Mouse (Mus musculus) stomach, embryonic 14.5 days (tissue): ENCODE data around the gene Sspo. TPM values are rescaled to one million over a fixed set of nuclear protein-coding genes. Genes with fewer than 3 reads are reported as not detected.

ENCODE experiments used
- ATAC-seq: fragments of 200-750 bp; cut with Nextera tagmentation; 2 replicates; pipeline ENCODE4 v1.8.0; 2017; ENCODE audit warnings: low read depth, moderate TSS enrichment; ENCODE audit not compliant: insufficient number of reproducible peaks, insufficient read depth, low FRiP score
- H3K27ac ChIP-seq: fragments of 300-500 bp; sonication (generic); 2 replicates; pipeline ENCODE4 v1.5.1; 2014; ENCODE audit warnings: mild to moderate bottlenecking, low read length, moderate library complexity, mixed read lengths
- H3K27me3 ChIP-seq: fragments of 300-500 bp; sonication (generic); 2 replicates; pipeline ENCODE4 v1.6.1; 2014; ENCODE audit warnings: low read length, control low read depth, mixed read lengths; ENCODE audit not compliant: control insufficient read depth, insufficient read depth
- H3K36me3 ChIP-seq: fragments of 300-500 bp; sonication (generic); 2 replicates; pipeline ENCODE4 v1.6.1; 2014; ENCODE audit warnings: mild to moderate bottlenecking, control low read depth, low read length, moderate library complexity, mixed read lengths; ENCODE audit not compliant: control insufficient read depth, insufficient read depth
- H3K4me1 ChIP-seq: fragments of 300-500 bp; sonication (generic); 2 replicates; pipeline ENCODE4 v1.6.1; 2014; ENCODE audit warnings: low read length, control low read depth, mixed read lengths; ENCODE audit not compliant: control insufficient read depth, insufficient read depth
- H3K4me2 ChIP-seq: fragments of 300-500 bp; sonication (generic); replicated peaks from 2 replicates; pipeline ENCODE4 v1.6.1; 2014; ENCODE audit warnings: low read depth, low read length, control low read depth
- H3K4me3 ChIP-seq: fragments of 300-500 bp; sonication (generic); 2 replicates; pipeline ENCODE4 v1.5.1; 2014; ENCODE audit warnings: low read depth, low read length, control low read depth
- H3K9ac ChIP-seq: fragments of 300-500 bp; sonication (generic); replicated peaks from 2 replicates; pipeline ENCODE4 v1.6.1; 2014; ENCODE audit warnings: low read depth, mild to moderate bottlenecking, control low read depth, low read length, moderate library complexity, mixed read lengths
- H3K9me3 ChIP-seq: fragments of 300-500 bp; sonication (generic); 2 replicates; pipeline ENCODE4 v1.6.1; 2016; ENCODE audit warnings: low read depth, low read length, control low read depth; ENCODE audit not compliant: control insufficient read depth
- WGBS: fragments of 180-500 bp; shearing (Covaris S2); extraction: QIAGEN DNeasy Blood & Tissue Kit; methylation state at CpG from one replicate; pipeline ENCODE4 v1.1.7; 2014; 5-methylcytosine and 5-hydroxymethylcytosine counted together
- polyA plus RNA-seq: library from polyadenylated mRNA; unstranded; fragments of >200 nt; fragmentation: Nextera tagmentation; extraction: Ambion mirVana; gene quantifications from 2 replicates; pipeline ENCODE4 v1.2.1, GENCODE M21; 2014

Gene Sspo
- polyA plus RNA-seq, 1 experiment from 2014 or later, result 0.41 TPM

DNA sequence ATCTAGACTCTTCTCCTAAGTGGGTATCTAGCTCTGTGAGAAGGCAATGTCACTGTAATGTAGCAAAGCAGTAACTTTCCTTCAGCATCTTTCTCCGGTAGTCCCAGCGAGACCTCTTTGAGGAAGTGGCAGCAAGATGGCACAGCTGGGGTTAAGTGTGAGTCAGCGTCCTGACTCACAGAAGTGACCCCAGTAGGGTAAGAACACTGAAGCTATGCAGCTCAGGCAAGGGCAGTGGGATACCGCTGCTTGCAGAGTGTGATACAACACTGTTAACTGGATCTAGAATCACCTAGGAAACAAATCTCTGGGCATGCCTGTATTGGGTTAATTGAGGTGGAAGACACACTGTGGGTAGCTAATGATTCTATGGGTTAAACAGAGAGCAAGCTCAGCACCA lies 88.1 kb downstream of the Sspo start:
- H3K4me2 ChIP-seq, result no peak overlapping the region
- WGBS, result 65% methylated on average over 4 of the region's 4 CpGs
- ATAC-seq, result no peak
- no peak overlapping the region for H3K4me3 ChIP-seq
- H3K27ac ChIP-seq, result no peak overlapping the region
- no peak overlapping the region for H3K9ac ChIP-seq
- no peaks in the 10 kb centered on the region for H3K27me3 ChIP-seq
- peaks cover 3% of the 10 kb centered on the region; the same call in 1 of the 2 replicates for H3K4me1 ChIP-seq
- H3K9me3 ChIP-seq, result no peaks in the 10 kb centered on the region
- no peaks in the 10 kb centered on the region; the same call in 1 of the 2 replicates for H3K36me3 ChIP-seq

- WGBS, result 5% methylated on average over 38 of the region's 38 CpGs
- peak within 1 kb of the TSS; percentile 32 for H3K4me3 ChIP-seq
- peak within 1 kb of the TSS; percentile 57 for H3K4me2 ChIP-seq
- no peaks in the 10 kb centered on the region for H3K9me3 ChIP-seq
- peak; percentile 79; the same call in 1 of the 2 replicates for ATAC-seq
- H3K9ac ChIP-seq, result peak within 1 kb of the TSS; percentile 21; the same call in 1 of the 2 replicates
- H3K36me3 ChIP-seq, result no peaks in the 10 kb centered on the region; the same call in 1 of the 2 replicates
- H3K4me1 ChIP-seq, result peaks cover 10% of the 10 kb centered on the region; the same call in 1 of the 2 replicates
- H3K27me3 ChIP-seq, result no peaks in the 10 kb centered on the region
- no peak within 1 kb of the TSS for H3K27ac ChIP-seq
These were observed 89.3 kb downstream of the Sspo start, which contains the start of gene Atp6v0e2 for GRCm38 (mm10) chr6:48537105-48537954. Gene Atp6v0e2 (plus strand): TSS chr6:48537615.

- no peaks in the 10 kb centered on the region for H3K36me3 ChIP-seq
- no peak overlapping the region for H3K4me2 ChIP-seq
- H3K27ac ChIP-seq, result no peak overlapping the region
- H3K9me3 ChIP-seq, result no peaks in the 10 kb centered on the region
- H3K9ac ChIP-seq, result no peak overlapping the region
- H3K4me3 ChIP-seq, result no peak overlapping the region
- WGBS, result 73% methylated on average over 5 of the region's 5 CpGs
- no peak for ATAC-seq
- peaks cover 10% of the 10 kb centered on the region; the same call in 1 of the 2 replicates for H3K4me1 ChIP-seq
- no peaks in the 10 kb centered on the region for H3K27me3 ChIP-seq
These were observed 91.1 kb downstream of the Sspo start for GRCm38 (mm10) chr6:48538841-48539737.

GRCm38 (mm10) chr6:48539860-48540259 lies 91.8 kb downstream of the Sspo start:
- Histone ChIP-seq H3K27ac (no peak overlapping the region), H3K9ac (no peak overlapping the region), H3K4me2 (no peak overlapping the region), H3K9me3 (no peaks in the 10 kb centered on the region), H3K36me3 (no peaks in the 10 kb centered on the region), H3K4me3 (no peak overlapping the region), H3K27me3 (no peaks in the 10 kb centered on the region), H3K4me1 (peaks cover 10% of the 10 kb centered on the region; the same call in 1 of the 2 replicates)
- ATAC-seq, result no peak
- 68% methylated on average over 5 of the region's 5 CpGs for WGBS

- peaks cover 10% of the 10 kb centered on the region; the same call in 1 of the 2 replicates for H3K4me1 ChIP-seq
- H3K27ac ChIP-seq, result no peak overlapping the region
- H3K9me3 ChIP-seq, result no peaks in the 10 kb centered on the region
- no peak overlapping the region for H3K4me3 ChIP-seq
- ATAC-seq, result no peak
- no peak overlapping the region for H3K4me2 ChIP-seq
- 34% methylated on average over 3 of the region's 3 CpGs for WGBS
- H3K27me3 ChIP-seq, result no peaks in the 10 kb centered on the region
- no peaks in the 10 kb centered on the region for H3K36me3 ChIP-seq
- no peak overlapping the region for H3K9ac ChIP-seq
These were observed 92.7 kb downstream of the Sspo start for GRCm38 (mm10) chr6:48540721-48541120.

GRCm38 (mm10) chr6:48541560-48542450 lies 93.8 kb downstream of the Sspo start:
- 28% methylated on average over 7 of the region's 7 CpGs for WGBS
- Histone ChIP-seq H3K9ac (no peak overlapping the region), H3K4me2 (no peak overlapping the region), H3K9me3 (no peaks in the 10 kb centered on the region), H3K4me3 (no peak overlapping the region), H3K27ac (no peak overlapping the region), H3K27me3 (no peaks in the 10 kb centered on the region), H3K36me3 (no peaks in the 10 kb centered on the region), H3K4me1 (peaks cover 10% of the 10 kb centered on the region; the same call in 1 of the 2 replicates)
- no peak for ATAC-seq

GRCm38 (mm10) chr6:48542631-48543030 lies 94.6 kb downstream of the Sspo start:
- Histone ChIP-seq H3K36me3 (no peaks in the 10 kb centered on the region), H3K4me2 (no peak overlapping the region), H3K9me3 (no peaks in the 10 kb centered on the region), H3K4me3 (no peak overlapping the region), H3K9ac (no peak overlapping the region), H3K27me3 (no peaks in the 10 kb centered on the region), H3K4me1 (peaks cover 7% of the 10 kb centered on the region; the same call in 1 of the 2 replicates), H3K27ac (no peak overlapping the region)
- WGBS, result 84% methylated on average over 3 of the region's 3 CpGs
- ATAC-seq, result no peak
